Mouse (Mus musculus) liver, adult 2 months (tissue): ENCODE measurements at regions not wholly inside any gene's neighbourhood (a gene's known extent, or its start where the extent isn't known, plus 50 kb on each side); places are given as distances from the start of the nearest gene placed in this dataset.

Experiments
- DNase-seq: peaks from one replicate; pipeline ENCODE4 v3.0.0-alpha.2; 2011; ENCODE audit warnings: low read depth, low spot score; ENCODE audit errors: extremely low read depth
- H3K27ac ChIP-seq: fragments of 200-500 bp; replicated peaks from 2 replicates; pipeline ENCODE4 v1.5.1; 2012; ENCODE audit warnings: low read depth, mild to moderate bottlenecking, control low read depth, inconsistent platforms, low read length; ENCODE audit not compliant: insufficient read depth
- H3K27me3 ChIP-seq: fragments of 200-500 bp; 2 replicates; pipeline ENCODE4 v1.6.1; 2012; ENCODE audit warnings: mild to moderate bottlenecking, moderate library complexity, low read length, inconsistent platforms; ENCODE audit not compliant: control insufficient read depth, insufficient read depth
- H3K36me3 ChIP-seq: fragments of 200-500 bp; 2 replicates; pipeline ENCODE4 v1.6.1; 2012; ENCODE audit warnings: low read length, inconsistent platforms; ENCODE audit not compliant: control insufficient read depth, insufficient read depth
- H3K4me1 ChIP-seq: fragments of 200-500 bp; 2 replicates; pipeline ENCODE4 v1.6.1; 2011; ENCODE audit warnings: low read length; ENCODE audit not compliant: control insufficient read depth, insufficient read depth
- H3K4me3 ChIP-seq: fragments of 200-500 bp; 2 replicates; pipeline ENCODE4 v1.5.1; 2011; ENCODE audit warnings: low read depth, mild to moderate bottlenecking, control low read depth, low read length, moderate library complexity; ENCODE audit not compliant: insufficient read depth
- H3K79me2 ChIP-seq: fragments of 200-500 bp; 2 replicates; pipeline ENCODE4 v1.6.1; 2012; ENCODE audit warnings: inconsistent platforms, mild to moderate bottlenecking, low read length, moderate library complexity; ENCODE audit not compliant: control insufficient read depth, insufficient read depth
- H3K9ac ChIP-seq: fragments of 200-500 bp; 2 replicates; pipeline ENCODE4 v1.6.1; 2012; ENCODE audit warnings: low read depth, mild to moderate bottlenecking, control low read depth, inconsistent platforms, low read length
- CTCF ChIP-seq: fragments of 200-500 bp; IDR thresholded peaks from 2 replicates; pipeline ENCODE4 v1.5.1; 2011; ENCODE audit warnings: low read depth, low read length, control low read depth
- POLR2A ChIP-seq: fragments of 200-500 bp; IDR thresholded peaks from 2 replicates; pipeline ENCODE4 v1.6.1; 2011; ENCODE audit warnings: low read length, control low read depth; ENCODE audit not compliant: insufficient read depth; ENCODE audit errors: extremely low read depth
- WGBS: fragments of 180-500 bp; shearing (Covaris S2); methylation state at CpG from one replicate; pipeline ENCODE4 v1.1.7; 2018; 5-methylcytosine and 5-hydroxymethylcytosine counted together

GRCm38 (mm10) chr3:136439907-136440645 is 114.2 kb upstream of the Bank1 start:
- Histone ChIP-seq H3K9ac (no peak overlapping the region), H3K27ac (no peak overlapping the region)
- peak; percentile 82 for DNase-seq

GRCm38 (mm10) chr3:136439350-136439749 is 113.5 kb upstream of the Bank1 start:
- peak; percentile 44 for DNase-seq
- H3K27me3 ChIP-seq: no peaks in the 10 kb centered on the region
- no peaks in the 10 kb centered on the region for H3K79me2 ChIP-seq
- H3K36me3 ChIP-seq: no peaks in the 10 kb centered on the region
- WGBS: 65% methylated on average over 5 of the region's 5 CpGs
- TF ChIP-seq POLR2A (no peak), CTCF (no peak)
- no peak overlapping the region for H3K9ac ChIP-seq
- no peak overlapping the region for H3K4me3 ChIP-seq
- no peak overlapping the region for H3K27ac ChIP-seq
- peaks cover 5% of the 10 kb centered on the region; the same call in 1 of the 2 replicates for H3K4me1 ChIP-seq

More at GRCm38 (mm10) chr3:136439907-136440645, 114.2 kb upstream of the Bank1 start:
- H3K36me3 ChIP-seq: no peaks in the 10 kb centered on the region
- TF ChIP-seq CTCF (no peak), POLR2A (no peak)
- H3K4me1 ChIP-seq: peaks cover 5% of the 10 kb centered on the region; the same call in 1 of the 2 replicates
- 59% methylated on average over 7 of the region's 7 CpGs for WGBS
- no peaks in the 10 kb centered on the region for H3K27me3 ChIP-seq
- no peaks in the 10 kb centered on the region for H3K79me2 ChIP-seq
- no peak overlapping the region for H3K4me3 ChIP-seq

- DNase-seq: no peak
- Histone ChIP-seq H3K27ac (no peak overlapping the region), H3K4me1 (no peaks in the 10 kb centered on the region), H3K9ac (no peak overlapping the region), H3K79me2 (no peaks in the 10 kb centered on the region), H3K27me3 (no peaks in the 10 kb centered on the region), H3K4me3 (no peak overlapping the region), H3K36me3 (no peaks in the 10 kb centered on the region)
- 67% methylated on average over 5 of the region's 5 CpGs for WGBS
- no peak for TF ChIP-seq POLR2A
- no peak for TF ChIP-seq CTCF
These were observed 108.5 kb upstream of the Bank1 start for GRCm38 (mm10) chr3:136434407-136434806.

- Histone ChIP-seq H3K4me3 (no peak overlapping the region), H3K27ac (no peak overlapping the region), H3K9ac (no peak overlapping the region), H3K27me3 (no peaks in the 10 kb centered on the region), H3K4me1 (no peaks in the 10 kb centered on the region), H3K36me3 (no peaks in the 10 kb centered on the region), H3K79me2 (no peaks in the 10 kb centered on the region)
- 89% methylated on average over 3 of the region's 3 CpGs for WGBS
- DNase-seq: no peak
- TF ChIP-seq CTCF (no peak), POLR2A (no peak)
These were observed 106.2 kb upstream of the Bank1 start for GRCm38 (mm10) chr3:136432072-136432471.

- H3K79me2 ChIP-seq: no peaks in the 10 kb centered on the region
- H3K4me1 ChIP-seq: no peaks in the 10 kb centered on the region
- no peak overlapping the region for H3K9ac ChIP-seq
- no peaks in the 10 kb centered on the region for H3K36me3 ChIP-seq
- DNase-seq: no peak
- H3K4me3 ChIP-seq: no peak overlapping the region
- TF ChIP-seq CTCF: no peak
- no peak for TF ChIP-seq POLR2A
- no peaks in the 10 kb centered on the region for H3K27me3 ChIP-seq
- 93% methylated on average over 2 of the region's 2 CpGs for WGBS
- no peak overlapping the region for H3K27ac ChIP-seq
These were observed 101.6 kb upstream of the Bank1 start for GRCm38 (mm10) chr3:136427427-136427826.

GRCm38 (mm10) chr3:136426539-136427194 is 100.8 kb upstream of the Bank1 start:
- 60% methylated on average over 8 of the region's 8 CpGs for WGBS
- Histone ChIP-seq H3K27ac (no peak overlapping the region), H3K4me3 (no peak overlapping the region), H3K79me2 (no peaks in the 10 kb centered on the region), H3K4me1 (no peaks in the 10 kb centered on the region), H3K27me3 (no peaks in the 10 kb centered on the region), H3K36me3 (no peaks in the 10 kb centered on the region), H3K9ac (no peak overlapping the region)
- peak; percentile 48 for DNase-seq
- TF ChIP-seq CTCF: no peak
- no peak for TF ChIP-seq POLR2A
